Mouse (Mus musculus) hindbrain, embryonic 16.5 days (tissue): ENCODE data around the gene Irak3. TPM values are rescaled to one million over a fixed set of nuclear protein-coding genes. Genes with fewer than 3 reads are reported as not detected.

Experiments used
- ATAC-seq: fragments of 200-750 bp; cut with Nextera tagmentation; 2 replicates; pipeline ENCODE4 v1.8.0; 2017; ENCODE audit warnings: moderate TSS enrichment, moderate library complexity
- H3K27ac ChIP-seq: fragments of 300-500 bp; sonication (generic); 2 replicates; pipeline ENCODE4 v1.5.1; 2014; ENCODE audit warnings: low read depth, mild to moderate bottlenecking, control low read depth, low read length, moderate library complexity
- H3K27me3 ChIP-seq: fragments of 300-500 bp; sonication (generic); replicated peaks from 2 replicates; pipeline ENCODE4 v1.6.1; 2014; ENCODE audit warnings: low read length; ENCODE audit not compliant: control insufficient read depth, insufficient read depth
- H3K36me3 ChIP-seq: fragments of 300-500 bp; sonication (generic); 2 replicates; pipeline ENCODE4 v1.6.1; 2014; ENCODE audit warnings: mild to moderate bottlenecking, low read length, moderate library complexity, mixed read lengths; ENCODE audit not compliant: control insufficient read depth, insufficient read depth
- H3K4me1 ChIP-seq: fragments of 300-500 bp; sonication (generic); 2 replicates; pipeline ENCODE4 v1.6.1; 2014; ENCODE audit warnings: low read depth, low read length; ENCODE audit not compliant: control insufficient read depth, insufficient read depth
- H3K4me2 ChIP-seq: fragments of 300-500 bp; sonication (generic); 2 replicates; pipeline ENCODE4 v1.6.1; 2014; ENCODE audit warnings: mild to moderate bottlenecking, low read length, control low read depth, moderate library complexity
- H3K4me3 ChIP-seq: fragments of 300-500 bp; sonication (generic); 2 replicates; pipeline ENCODE4 v1.5.1; 2014; ENCODE audit warnings: mild to moderate bottlenecking, low read length, control low read depth, moderate library complexity
- H3K9ac ChIP-seq: fragments of 300-500 bp; sonication (generic); 2 replicates; pipeline ENCODE4 v1.6.1; 2014; ENCODE audit warnings: low read depth, mild to moderate bottlenecking, control low read depth, low read length, moderate library complexity
- H3K9me3 ChIP-seq: fragments of 300-500 bp; sonication (generic); 2 replicates; pipeline ENCODE4 v1.6.1; 2014; ENCODE audit warnings: mild to moderate bottlenecking, low read length, moderate library complexity; ENCODE audit not compliant: control insufficient read depth
- WGBS: fragments of 180-500 bp; shearing (Covaris S2); extraction: QIAGEN DNeasy Blood & Tissue Kit; methylation state at CpG from one replicate; pipeline ENCODE4 v1.1.7; 2014; 5-methylcytosine and 5-hydroxymethylcytosine counted together
- polyA plus RNA-seq: library from polyadenylated mRNA; unstranded; fragments of >200 nt; fragmentation: Nextera tagmentation; extraction: Ambion mirVana; gene quantifications from 2 replicates; pipeline ENCODE4 v1.2.1, GENCODE M21; 2015

Irak3 gene
- 0.31 and 0.55 TPM in 2 replicates for polyA plus RNA-seq

DNA sequence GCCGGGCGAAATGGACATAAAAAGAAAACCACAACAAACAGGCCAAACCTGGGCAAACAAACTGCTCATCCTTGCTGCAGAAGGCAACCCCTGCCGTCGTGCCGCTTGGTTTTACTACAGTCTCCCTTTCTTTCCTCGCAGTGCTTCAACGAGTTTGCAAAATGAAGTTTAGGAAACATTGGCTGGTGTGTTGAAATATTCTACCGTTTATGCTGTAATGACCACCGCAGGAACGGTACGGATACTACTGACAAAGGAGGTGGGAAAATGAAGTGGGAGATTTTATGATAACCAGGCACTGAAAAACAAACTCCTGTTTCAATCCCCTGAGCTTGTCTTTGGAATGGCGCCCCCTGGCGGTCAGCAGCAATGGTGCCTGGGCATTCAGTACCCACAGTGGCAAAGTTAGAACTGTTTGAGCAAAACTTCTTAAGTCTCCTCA is at the start of gene Irak3:
Gene Irak3 (minus strand): TSS at position 170 of the 442 bp plus-strand sequence.
- Histone ChIP-seq H3K9me3 (no peaks in the 10 kb centered on the region), H3K27ac (no peak within 1 kb of the TSS), H3K9ac (peak within 1 kb of the TSS; percentile 63), H3K36me3 (no peaks in the 10 kb centered on the region), H3K4me2 (peak within 1 kb of the TSS; percentile 87), H3K27me3 (peaks cover 4% of the 10 kb centered on the region), H3K4me1 (peaks cover 9% of the 10 kb centered on the region), H3K4me3 (peak within 1 kb of the TSS; percentile 48)
- ATAC-seq: no peak
- WGBS: 2% methylated on average over 13 of the region's 13 CpGs

DNA sequence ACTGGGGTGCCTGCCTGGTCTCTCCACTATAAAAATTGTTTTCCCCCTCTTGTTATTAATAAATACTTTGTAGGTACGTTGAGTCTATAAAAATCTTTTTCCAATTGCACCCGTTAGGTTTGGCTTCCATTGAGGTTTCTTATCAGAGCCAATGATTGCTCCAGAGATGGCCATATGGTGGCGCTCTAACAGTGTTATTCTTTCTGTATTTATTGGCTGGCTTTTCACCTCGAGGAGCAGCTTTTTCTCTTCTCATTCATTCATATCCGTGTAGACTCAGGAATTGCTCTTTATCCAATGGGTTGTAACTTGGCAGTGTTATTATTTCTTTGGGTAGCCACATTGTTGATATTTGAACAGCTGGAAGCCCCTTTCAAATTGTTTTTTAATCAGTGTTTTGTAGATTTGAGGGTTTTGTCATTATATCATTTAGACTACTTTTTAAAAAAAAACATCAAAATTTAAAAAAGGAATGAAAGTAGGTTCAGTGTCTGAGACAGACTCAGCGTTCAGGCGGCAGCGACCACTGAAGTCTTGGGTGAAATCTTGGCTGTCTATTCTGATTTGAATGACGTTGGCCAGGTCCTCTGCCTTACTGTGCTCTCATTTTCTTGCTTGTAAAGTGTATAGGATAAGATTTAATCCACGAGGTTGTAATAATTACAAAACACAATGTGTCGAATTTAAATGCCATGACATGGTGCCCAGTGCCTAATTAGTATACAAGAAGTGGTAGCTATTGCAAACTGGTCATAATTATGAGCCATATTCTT is 49.2 kb upstream of the Irak3 start:
- no peak overlapping the region for H3K4me2 ChIP-seq
- H3K27ac ChIP-seq: no peak overlapping the region
- no peak overlapping the region for H3K9ac ChIP-seq
- H3K4me3 ChIP-seq: no peak overlapping the region
- 62% methylated on average over 11 of the region's 11 CpGs for WGBS
- no peaks in the 10 kb centered on the region for H3K27me3 ChIP-seq
- no peaks in the 10 kb centered on the region for H3K9me3 ChIP-seq
- no peaks in the 10 kb centered on the region for H3K4me1 ChIP-seq
- no peak for ATAC-seq
- H3K36me3 ChIP-seq: no peaks in the 10 kb centered on the region

DNA sequence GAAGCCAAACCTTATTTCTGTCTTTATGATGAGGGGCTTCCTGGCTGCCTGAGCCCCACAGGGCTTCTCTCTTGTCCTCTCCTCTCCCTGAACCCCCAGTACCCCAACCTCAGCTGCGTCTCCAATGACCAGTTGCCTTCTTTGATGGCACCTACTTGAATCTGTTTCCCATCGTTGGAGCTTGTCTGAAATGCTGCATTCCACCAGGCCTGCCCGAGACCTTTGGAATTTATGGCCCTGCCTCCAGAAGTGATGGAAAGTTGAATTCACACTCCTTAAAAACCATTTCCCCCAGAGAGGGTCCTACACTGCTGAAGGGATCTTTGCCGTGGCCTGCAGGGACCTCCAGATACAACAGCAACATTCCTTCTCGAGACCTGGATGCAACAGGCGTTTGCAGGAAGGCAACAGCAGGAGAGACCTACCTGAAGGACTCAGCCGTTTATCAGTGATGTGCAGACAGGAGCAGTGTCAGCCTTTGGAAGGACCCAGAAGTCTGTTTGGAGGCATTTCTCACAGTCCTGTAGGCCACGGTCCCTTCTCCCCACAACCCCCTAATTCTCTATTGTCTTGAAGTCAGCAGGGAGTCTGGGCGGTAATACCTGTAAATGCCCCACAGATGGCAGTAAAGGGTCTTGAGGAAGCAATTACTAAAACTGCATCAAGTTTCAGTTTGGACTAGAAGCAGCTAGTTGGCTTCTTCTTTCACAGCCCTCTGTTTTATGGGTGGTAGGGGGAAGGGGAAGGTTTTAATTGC is 45.2 kb upstream of the Irak3 start:
- H3K27ac ChIP-seq: no peak overlapping the region
- no peaks in the 10 kb centered on the region for H3K4me1 ChIP-seq
- H3K36me3 ChIP-seq: no peaks in the 10 kb centered on the region
- H3K4me3 ChIP-seq: no peak overlapping the region
- no peaks in the 10 kb centered on the region for H3K27me3 ChIP-seq
- ATAC-seq: no peak
- no peak overlapping the region for H3K9ac ChIP-seq
- no peaks in the 10 kb centered on the region for H3K9me3 ChIP-seq
- WGBS: 46% methylated on average over 9 of the region's 9 CpGs
- no peak overlapping the region for H3K4me2 ChIP-seq

DNA sequence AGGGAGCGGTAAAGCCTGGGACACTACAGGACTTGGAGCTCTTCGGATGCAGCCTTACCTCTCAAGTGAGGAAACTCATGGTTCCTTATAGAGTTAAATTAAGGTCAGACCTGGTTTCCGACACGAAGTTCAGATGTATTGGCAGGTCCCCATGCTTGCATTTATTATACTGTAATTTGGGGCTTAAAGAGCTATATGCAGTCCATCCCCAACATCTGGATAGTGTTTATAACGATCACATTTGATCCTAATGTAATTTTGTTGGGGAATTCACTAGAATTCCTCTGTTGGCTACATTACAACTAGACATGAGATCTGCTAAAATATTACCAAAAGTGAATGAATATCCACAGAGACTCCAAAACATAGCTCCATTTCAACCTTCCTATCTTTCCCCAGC is 43.8 kb upstream of the Irak3 start:
- H3K4me1 ChIP-seq: no peaks in the 10 kb centered on the region
- no peak overlapping the region for H3K9ac ChIP-seq
- H3K4me3 ChIP-seq: no peak overlapping the region
- no peaks in the 10 kb centered on the region for H3K27me3 ChIP-seq
- no peak for ATAC-seq
- no peaks in the 10 kb centered on the region for H3K9me3 ChIP-seq
- H3K27ac ChIP-seq: no peak overlapping the region
- no peak overlapping the region for H3K4me2 ChIP-seq
- 79% methylated on average over 5 of the region's 5 CpGs for WGBS
- H3K36me3 ChIP-seq: no peaks in the 10 kb centered on the region

DNA sequence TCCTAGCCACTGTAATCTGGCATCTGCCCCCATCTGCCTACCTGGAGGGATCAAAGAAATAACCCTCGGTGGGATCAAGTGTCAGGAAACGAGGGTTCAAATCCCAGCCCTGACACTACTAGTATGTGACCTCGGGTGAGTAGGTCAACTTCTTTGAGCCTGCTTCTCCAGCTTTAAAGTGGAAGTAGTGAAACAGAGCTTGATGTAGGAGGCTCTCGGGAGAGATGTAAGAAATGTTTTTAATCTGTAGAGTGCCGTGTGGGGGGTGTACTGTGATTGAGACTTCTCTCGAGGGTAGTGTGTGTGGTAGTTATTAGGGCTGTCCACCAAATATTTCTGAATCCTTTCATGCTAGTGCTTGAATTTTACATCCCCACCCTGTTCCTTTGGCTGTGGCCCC is 40.5 kb upstream of the Irak3 start:
- H3K4me2 ChIP-seq: no peak overlapping the region
- H3K4me1 ChIP-seq: no peaks in the 10 kb centered on the region
- no peaks in the 10 kb centered on the region for H3K9me3 ChIP-seq
- no peaks in the 10 kb centered on the region for H3K36me3 ChIP-seq
- no peak overlapping the region for H3K4me3 ChIP-seq
- no peak overlapping the region for H3K27ac ChIP-seq
- 72% methylated on average over 6 of the region's 6 CpGs for WGBS
- ATAC-seq: no peak
- H3K9ac ChIP-seq: no peak overlapping the region
- no peaks in the 10 kb centered on the region for H3K27me3 ChIP-seq

DNA sequence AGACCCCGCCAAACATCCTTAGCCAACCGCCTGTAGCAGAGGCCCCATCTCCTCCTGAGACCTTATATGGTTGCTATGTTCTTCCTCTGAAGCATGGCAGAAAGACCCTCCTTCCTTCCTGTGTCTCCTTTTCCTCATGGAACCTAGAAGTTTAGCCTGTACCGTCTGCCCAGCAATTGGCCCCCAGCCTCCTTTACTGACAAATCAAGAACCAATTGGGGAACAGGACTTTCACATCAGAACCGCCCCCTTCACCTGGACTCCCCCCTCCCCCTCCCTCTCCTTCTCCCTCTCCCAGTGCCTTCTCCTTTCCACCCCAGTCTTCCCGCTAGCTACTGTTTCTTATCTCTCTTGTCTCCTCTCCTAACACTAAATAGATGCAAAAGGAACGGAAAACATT is 37.5 kb upstream of the Irak3 start:
- Histone ChIP-seq H3K4me1 (no peaks in the 10 kb centered on the region), H3K9ac (no peak overlapping the region), H3K27me3 (no peaks in the 10 kb centered on the region), H3K4me3 (no peak overlapping the region), H3K27ac (no peak overlapping the region), H3K4me2 (no peak overlapping the region), H3K9me3 (no peaks in the 10 kb centered on the region), H3K36me3 (no peaks in the 10 kb centered on the region)
- ATAC-seq: no peak
- WGBS: 63% methylated on average over 6 of the region's 6 CpGs

DNA sequence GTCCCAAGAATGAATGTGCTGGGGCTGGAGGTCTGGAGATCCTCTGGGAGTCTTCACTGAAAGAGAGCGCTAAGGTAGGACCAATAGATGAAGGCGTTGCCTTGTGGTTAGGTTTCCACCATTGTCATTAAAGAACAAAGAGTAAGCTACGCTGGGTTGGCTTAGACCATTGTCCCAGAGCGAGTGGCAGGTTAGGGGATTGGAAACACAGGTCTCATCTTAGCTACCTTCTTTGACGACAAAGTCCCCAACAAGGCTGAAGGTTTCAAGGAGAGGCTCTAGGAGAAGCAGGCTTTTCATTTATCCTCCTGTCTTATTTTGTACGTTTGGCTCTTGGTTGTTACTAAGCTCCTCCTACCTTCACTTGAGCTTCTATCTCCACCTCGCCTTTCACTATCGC is 36.3 kb upstream of the Irak3 start:
- H3K9ac ChIP-seq: no peak overlapping the region
- no peak overlapping the region for H3K27ac ChIP-seq
- H3K27me3 ChIP-seq: no peaks in the 10 kb centered on the region
- H3K9me3 ChIP-seq: no peaks in the 10 kb centered on the region
- H3K36me3 ChIP-seq: no peaks in the 10 kb centered on the region
- no peaks in the 10 kb centered on the region for H3K4me1 ChIP-seq
- H3K4me3 ChIP-seq: no peak overlapping the region
- no peak overlapping the region for H3K4me2 ChIP-seq
- 88% methylated on average over 8 of the region's 8 CpGs for WGBS
- no peak for ATAC-seq

DNA sequence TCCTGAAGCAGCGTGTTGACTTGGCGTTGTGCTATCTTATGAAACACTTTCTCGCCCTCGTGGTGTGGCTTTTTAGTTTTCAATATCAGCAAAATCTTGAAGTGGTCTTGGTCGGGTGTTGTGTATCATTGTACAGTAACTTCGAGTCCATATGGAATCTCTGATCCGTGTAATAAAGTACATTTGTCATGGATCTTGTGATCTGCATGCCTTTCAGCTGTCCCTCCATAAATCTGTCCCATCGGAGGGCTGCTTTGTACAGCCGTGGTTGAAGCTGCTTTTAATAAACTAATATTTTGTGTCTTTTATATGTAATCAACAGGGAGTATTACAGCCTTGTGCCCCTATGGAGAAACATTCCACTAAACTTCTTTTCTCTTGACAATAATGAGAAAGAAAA is 34.9 kb upstream of the Irak3 start:
- Histone ChIP-seq H3K9ac (no peak overlapping the region), H3K4me1 (no peaks in the 10 kb centered on the region), H3K9me3 (no peaks in the 10 kb centered on the region), H3K4me3 (no peak overlapping the region), H3K27me3 (no peaks in the 10 kb centered on the region), H3K4me2 (no peak overlapping the region), H3K36me3 (no peaks in the 10 kb centered on the region; the same call in 1 of the 2 replicates), H3K27ac (no peak overlapping the region)
- 72% methylated on average over 9 of the region's 9 CpGs for WGBS
- no peak for ATAC-seq

DNA sequence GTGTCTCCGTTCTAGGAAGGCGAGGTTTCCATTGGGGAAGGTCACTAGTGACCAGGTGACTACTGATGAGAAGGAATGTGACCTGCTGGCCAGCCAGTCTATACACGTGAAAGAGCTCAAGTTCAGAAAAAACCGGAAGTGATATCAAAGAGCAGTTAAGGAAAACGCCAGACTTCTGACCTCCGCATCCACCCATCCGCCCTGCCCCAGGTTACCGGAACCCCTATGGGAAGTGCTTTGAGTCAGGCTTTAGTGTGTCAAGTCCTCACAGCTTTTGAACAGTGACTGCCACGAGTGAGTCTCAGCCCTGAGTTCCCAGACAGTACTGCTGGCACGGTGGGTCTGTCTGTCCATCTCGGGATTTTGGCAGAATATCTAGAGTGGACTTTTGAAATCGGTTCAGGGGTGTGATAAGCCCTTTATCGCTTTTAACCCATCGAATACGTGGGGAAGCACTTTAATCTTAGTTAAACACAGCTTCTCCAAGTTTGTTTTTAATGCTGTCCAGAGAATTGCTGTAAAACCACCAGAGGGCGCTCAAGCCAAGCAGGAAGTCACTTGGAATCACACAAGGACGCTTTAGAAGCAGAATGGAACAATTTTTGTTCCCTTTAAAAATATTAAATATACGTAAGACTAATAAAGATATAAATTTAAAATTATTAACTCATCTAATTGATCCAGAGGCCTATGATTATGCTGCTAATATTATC is 31.9 kb upstream of the Irak3 start:
- 33% methylated on average over 18 of the region's 18 CpGs for WGBS
- Histone ChIP-seq H3K9me3 (no peaks in the 10 kb centered on the region), H3K27me3 (no peaks in the 10 kb centered on the region), H3K9ac (no peak overlapping the region), H3K4me2 (0 out of 2 replicates have a peak overlapping the region, but pooled peaks have one; percentile 4), H3K27ac (no peak overlapping the region), H3K4me3 (no peak overlapping the region), H3K36me3 (peaks cover 12% of the 10 kb centered on the region), H3K4me1 (peaks cover 3% of the 10 kb centered on the region; the same call in 1 of the 2 replicates)
- peak; percentile 42 for ATAC-seq
